Mouse (Mus musculus) megakaryocyte progenitor cell, adult 5-6 weeks (primary cell): ENCODE results near the gene Phactr4. TPM values are rescaled to one million over a fixed set of nuclear protein-coding genes. Genes with fewer than 3 reads are reported as not detected.

Experiments used
- total RNA-seq, 2 experiments: library from RNA; stranded (forward) in 1 of 2; stranded (reverse) in 1 of 2; fragments of 157-497, 149-512 nt in 1 of 2; fragments of 200-1000 nt in 1 of 2; gene quantifications; 2 replicates each; pipeline versions ENCODE4 v1.2.3 to v1.2.4; 2015 to 2017

Gene Phactr4
- total RNA-seq, 2 experiments from 2014 or later = 8.9 to 28.4 TPM

Other genes with a start within 250 kb of the Phactr4 start
- 64.7 and 66.5 TPM in 2 replicates for gene Ythdf2, start 210.2 kb downstream of the Phactr4 start, total RNA-seq (2015)
- 64.0 and 69.7 TPM in 2 replicates for gene Ythdf2, start 210.2 kb downstream of the Phactr4 start, total RNA-seq (2017)
- gene Gmeb1, start 160.9 kb downstream of the Phactr4 start, total RNA-seq (2015) = 13.9 and 14.3 TPM in 2 replicates
- gene Gmeb1, start 160.9 kb downstream of the Phactr4 start, total RNA-seq (2017) = 18.7 and 29.3 TPM in 2 replicates
- 40.5 and 42.1 TPM in 2 replicates for gene Taf12, start 148.1 kb downstream of the Phactr4 start, total RNA-seq (2015)
- gene Taf12, start 148.1 kb downstream of the Phactr4 start, total RNA-seq (2017) = 34.1 and 72.2 TPM in 2 replicates
- not detected in 2 replicates for gene Rab42, start 119.1 kb downstream of the Phactr4 start, total RNA-seq (2015)
- gene Rab42, start 119.1 kb downstream of the Phactr4 start, total RNA-seq (2017) = 1.0 and 1.3 TPM in 2 replicates
- gene Trnau1ap, start 93.0 kb downstream of the Phactr4 start, total RNA-seq (2015) = 32.2 and 45.6 TPM in 2 replicates
- gene Trnau1ap, start 93.0 kb downstream of the Phactr4 start, total RNA-seq (2017) = 34.4 and 43.4 TPM in 2 replicates
- gene Rcc1, start 68.9 kb downstream of the Phactr4 start, total RNA-seq (2015) = 24.2 and 26.8 TPM in 2 replicates
- 44.1 and 46.9 TPM in 2 replicates for gene Rcc1, start 68.9 kb downstream of the Phactr4 start, total RNA-seq (2017)
- gene Med18, start 41.4 kb upstream of the Phactr4 start, total RNA-seq (2015) = 11.1 and 18.4 TPM in 2 replicates
- gene Med18, start 41.4 kb upstream of the Phactr4 start, total RNA-seq (2017) = 10.9 and 16.9 TPM in 2 replicates
- gene Sesn2, start 88.0 kb upstream of the Phactr4 start, total RNA-seq (2015) = 2.4 and 3.4 TPM in 2 replicates
- 2.6 and 3.0 TPM in 2 replicates for gene Sesn2, start 88.0 kb upstream of the Phactr4 start, total RNA-seq (2017)
- 678 and 715 TPM in 2 replicates for gene Atpif1, start 111.2 kb upstream of the Phactr4 start, total RNA-seq (2015)
- gene Atpif1, start 111.2 kb upstream of the Phactr4 start, total RNA-seq (2017) = 1,407 and 1,519 TPM in 2 replicates
- gene Dnajc8, start 113.1 kb upstream of the Phactr4 start, total RNA-seq (2015) = 134 and 147 TPM in 2 replicates
- 416 and 463 TPM in 2 replicates for gene Dnajc8, start 113.1 kb upstream of the Phactr4 start, total RNA-seq (2017)
- gene Ptafr, start 141.6 kb upstream of the Phactr4 start, total RNA-seq (2015) = 1.1 and 1.3 TPM in 2 replicates
- 2.5 and 2.9 TPM in 2 replicates for gene Ptafr, start 141.6 kb upstream of the Phactr4 start, total RNA-seq (2017)
- 55.0 and 58.2 TPM in 2 replicates for gene Eya3, start 216.5 kb upstream of the Phactr4 start, total RNA-seq (2015)
- gene Eya3, start 216.5 kb upstream of the Phactr4 start, total RNA-seq (2017) = 26.7 and 28.7 TPM in 2 replicates